Mouse (Mus musculus) MEL (cell line): ENCODE data around the gene Arhgef39. TPM values are rescaled to one million over a fixed set of nuclear protein-coding genes. Genes with fewer than 3 reads are reported as not detected.

Experiments used
- DNase-seq: peaks from one replicate; pipeline ENCODE4 v3.0.0; 2011; ENCODE audit warnings: low read depth, low spot score
- H3K27ac ChIP-seq: 2 replicates; pipeline ENCODE4 v1.5.1; 2012; ENCODE audit warnings: low read depth, mild to moderate bottlenecking, control low read depth, low read length, moderate library complexity; ENCODE audit not compliant: control insufficient read depth
- H3K27me3 ChIP-seq, 2 experiments: fragments of 150-350 bp in 1 of 2; sonication (generic) in 1 of 2; 2 replicates each; pipeline ENCODE4 v1.6.1; 2012; ENCODE audit warnings: low read length in 2 of 2, mild to moderate bottlenecking in 2 of 2, improper control_type of control experiment in 1 of 2, moderate library complexity in 1 of 2; ENCODE audit not compliant: insufficient read depth in 2 of 2, control insufficient read depth in 1 of 2
- H3K36me3 ChIP-seq, 2 experiments: 2 replicates each; pipeline ENCODE4 v1.6.1; 2012 to 2014; ENCODE audit warnings: low read length in 2 of 2, improper control_type of control experiment in 1 of 2, inconsistent platforms in 1 of 2, mild to moderate bottlenecking in 1 of 2; ENCODE audit not compliant: insufficient read depth in 2 of 2, control insufficient read depth in 1 of 2
- H3K4me1 ChIP-seq, 2 experiments: fragments of 150-350 bp in 1 of 2; sonication (generic) in 1 of 2; 2 replicates each; pipeline ENCODE4 v1.6.1; 2012; ENCODE audit warnings: low read length in 2 of 2, improper control_type of control experiment in 1 of 2, mild to moderate bottlenecking in 1 of 2; ENCODE audit not compliant: insufficient read depth in 2 of 2, control insufficient read depth in 1 of 2
- H3K4me3 ChIP-seq, 2 experiments: fragments of 150-350 bp in 1 of 2; sonication (generic) in 1 of 2; 2 replicates each; pipeline ENCODE4 v1.5.1; 2012; ENCODE audit warnings: low read depth in 2 of 2, low read length in 2 of 2, mild to moderate bottlenecking in 2 of 2, moderate library complexity in 2 of 2, control low read depth in 1 of 2, improper control_type of control experiment in 1 of 2; ENCODE audit not compliant: control insufficient read depth in 1 of 2, insufficient read depth in 1 of 2
- H3K79me2 ChIP-seq: 2 replicates; pipeline ENCODE4 v1.6.1; 2012; ENCODE audit warnings: mild to moderate bottlenecking, low read length, moderate library complexity; ENCODE audit not compliant: control insufficient read depth, poor library complexity, insufficient read depth
- H3K9ac ChIP-seq: 2 replicates; pipeline ENCODE4 v1.6.1; 2012; ENCODE audit warnings: low read depth, mild to moderate bottlenecking, control low read depth, low read length, moderate library complexity; ENCODE audit not compliant: control insufficient read depth, poor library complexity, severe bottlenecking
- H3K9me3 ChIP-seq: fragments of 150-350 bp; sonication (generic); replicated peaks from 2 replicates; pipeline ENCODE4 v1.6.1; 2012; ENCODE audit warnings: mild to moderate bottlenecking, low read length, improper control_type of control experiment, moderate library complexity; ENCODE audit not compliant: insufficient read depth
- BHLHE40 ChIP-seq: IDR thresholded peaks from 2 replicates; pipeline ENCODE4 v1.6.1; 2012; ENCODE audit warnings: low read depth, mild to moderate bottlenecking, inconsistent platforms, low read length, improper control_type of control experiment, borderline replicate concordance
- CHD1 ChIP-seq: IDR thresholded peaks from 2 replicates; pipeline ENCODE4 v1.6.1; 2012; ENCODE audit warnings: low read depth, mild to moderate bottlenecking, inconsistent platforms, low read length, improper control_type of control experiment
- CHD2 ChIP-seq: IDR thresholded peaks from 2 replicates; pipeline ENCODE4 v1.6.1; 2011; ENCODE audit warnings: low read length, improper control_type of control experiment
- CTCF ChIP-seq, 3 experiments: IDR thresholded peaks in 2 of 3; conservative IDR thresholded peaks in 1 of 3; 2 replicates each; pipeline ENCODE4 v1.5.1; 2011 to 2012; ENCODE audit warnings: low read length in 3 of 3, low read depth in 2 of 3, mild to moderate bottlenecking in 2 of 3, improper control_type of control experiment in 1 of 3, inconsistent platforms in 1 of 3, mixed read lengths in 1 of 3, moderate library complexity in 1 of 3; ENCODE audit not compliant: control insufficient read depth in 1 of 3, insufficient read depth in 1 of 3, poor library complexity in 1 of 3, severe bottlenecking in 1 of 3
- ELF1 ChIP-seq: IDR thresholded peaks from 2 replicates; pipeline ENCODE4 v1.6.1; 2014; ENCODE audit warnings: low read depth, mild to moderate bottlenecking, inconsistent platforms, low read length, improper control_type of control experiment, moderate library complexity
- EP300 ChIP-seq, 2 experiments: IDR thresholded peaks; 2 replicates each; pipeline ENCODE4 v1.6.1; 2011; ENCODE audit warnings: improper control_type of control experiment in 2 of 2, low read length in 2 of 2, low read depth in 1 of 2, mild to moderate bottlenecking in 1 of 2
- ETS1 ChIP-seq: IDR thresholded peaks from 2 replicates; pipeline ENCODE4 v1.6.1; 2012; ENCODE audit warnings: low read depth, mild to moderate bottlenecking, inconsistent platforms, low read length, improper control_type of control experiment, moderate library complexity
- GABPA ChIP-seq: IDR thresholded peaks from 2 replicates; pipeline ENCODE4 v1.6.1; 2012; ENCODE audit warnings: low read depth, mild to moderate bottlenecking, inconsistent platforms, low read length, improper control_type of control experiment, moderate library complexity
- GATA1 ChIP-seq: IDR thresholded peaks from 2 replicates; pipeline ENCODE4 v1.6.1; 2011; ENCODE audit warnings: low read depth, low read length, improper control_type of control experiment
- HCFC1 ChIP-seq: IDR thresholded peaks from 2 replicates; pipeline ENCODE4 v1.6.1; 2012; ENCODE audit warnings: low read depth, mild to moderate bottlenecking, inconsistent platforms, low read length, improper control_type of control experiment, moderate library complexity
- KAT2A ChIP-seq: conservative IDR thresholded peaks from 2 replicates; pipeline ENCODE4 v1.6.1; 2012; ENCODE audit warnings: low read depth, low read length, improper control_type of control experiment, inconsistent platforms
- MAFK ChIP-seq: IDR thresholded peaks from 2 replicates; pipeline ENCODE4 v1.6.1; 2011; ENCODE audit warnings: low read depth, mild to moderate bottlenecking, low read length, improper control_type of control experiment, borderline replicate concordance
- MAX ChIP-seq: IDR thresholded peaks from 2 replicates; pipeline ENCODE4 v1.6.1; 2011; ENCODE audit warnings: low read length, improper control_type of control experiment
- MAZ ChIP-seq: IDR thresholded peaks from 2 replicates; pipeline ENCODE4 v1.6.1; 2012; ENCODE audit warnings: low read depth, mild to moderate bottlenecking, inconsistent platforms, low read length, improper control_type of control experiment
- MXI1 ChIP-seq: IDR thresholded peaks from 2 replicates; pipeline ENCODE4 v1.6.1; 2011; ENCODE audit warnings: mild to moderate bottlenecking, low read depth, low read length, improper control_type of control experiment
- MYC ChIP-seq: IDR thresholded peaks from 2 replicates; pipeline ENCODE4 v1.6.1; 2011; ENCODE audit warnings: low read depth, mild to moderate bottlenecking, low read length, improper control_type of control experiment, moderate library complexity
- NRF1 ChIP-seq: IDR thresholded peaks from 2 replicates; pipeline ENCODE4 v1.6.1; 2014; ENCODE audit warnings: low read depth, mild to moderate bottlenecking, inconsistent platforms, low read length, improper control_type of control experiment, moderate library complexity; ENCODE audit not compliant: poor library complexity, insufficient read depth, severe bottlenecking
- POLR2A ChIP-seq, 2 experiments: IDR thresholded peaks; 2 replicates each; pipeline ENCODE4 v1.6.1; 2011 to 2012; ENCODE audit warnings: low read length in 2 of 2, mild to moderate bottlenecking in 2 of 2, control low read depth in 1 of 2, improper control_type of control experiment in 1 of 2, low read depth in 1 of 2, moderate library complexity in 1 of 2; ENCODE audit not compliant: control insufficient read depth in 1 of 2, insufficient read depth in 1 of 2, poor library complexity in 1 of 2
- POLR2AphosphoS2 ChIP-seq: IDR thresholded peaks from 2 replicates; pipeline ENCODE4 v1.6.1; 2011; ENCODE audit warnings: low read length, improper control_type of control experiment
- RAD21 ChIP-seq: IDR thresholded peaks from 2 replicates; pipeline ENCODE4 v1.6.1; 2011; ENCODE audit warnings: mild to moderate bottlenecking, low read depth, low read length, improper control_type of control experiment
- RCOR1 ChIP-seq: IDR thresholded peaks from 2 replicates; pipeline ENCODE4 v1.6.1; 2012; ENCODE audit warnings: low read depth, mild to moderate bottlenecking, inconsistent platforms, low read length, improper control_type of control experiment
- TBP ChIP-seq: IDR thresholded peaks from 2 replicates; pipeline ENCODE4 v1.8.0; 2011; ENCODE audit warnings: low read depth, low read length, improper control_type of control experiment
- TCF12 ChIP-seq: IDR thresholded peaks from 2 replicates; pipeline ENCODE4 v1.6.1; 2014; ENCODE audit warnings: low read depth, mild to moderate bottlenecking, inconsistent platforms, low read length, improper control_type of control experiment, moderate library complexity
- ZC3H11A ChIP-seq: IDR thresholded peaks from 2 replicates; pipeline ENCODE4 v1.6.1; 2012; ENCODE audit warnings: low read depth, mild to moderate bottlenecking, inconsistent platforms, low read length, improper control_type of control experiment
- ZKSCAN1 ChIP-seq: IDR thresholded peaks from 2 replicates; pipeline ENCODE4 v1.6.1; 2012; ENCODE audit warnings: low read depth, mild to moderate bottlenecking, inconsistent platforms, low read length, improper control_type of control experiment, moderate library complexity
- ZMIZ1 ChIP-seq: IDR thresholded peaks from 2 replicates; pipeline ENCODE4 v1.6.1; 2012; ENCODE audit warnings: low read depth, mild to moderate bottlenecking, inconsistent platforms, low read length, improper control_type of control experiment, moderate library complexity
- ZNF384 ChIP-seq: IDR thresholded peaks from 2 replicates; pipeline ENCODE4 v1.6.1; 2012; ENCODE audit warnings: low read depth, mild to moderate bottlenecking, inconsistent platforms, low read length, improper control_type of control experiment
- polyA plus RNA-seq, 2 experiments: library from polyadenylated mRNA; stranded (reverse) in 1 of 2; unstranded in 1 of 2; fragments of >175 nt in 1 of 2; fragments of >200 nt in 1 of 2; gene quantifications; 2 replicates each; pipeline versions ENCODE4 v1.2.1 to v1.2.4; 2012; ENCODE audit warnings: low replicate concordance in 2 of 2, low read depth in 1 of 2; ENCODE audit not compliant: insufficient read length in 2 of 2, insufficient read depth in 1 of 2, missing spikeins in 1 of 2
- total RNA-seq: library from RNA; depleted of rRNA; stranded (reverse); fragments of 300-350 nt; gene quantifications from 2 replicates; pipeline ENCODE4 v1.2.3, GENCODE M21; 2012

Gene Arhgef39
- total and polyA plus RNA-seq, 3 experiments = 26.3 to 56.7 TPM; not detected in 1

DNA sequence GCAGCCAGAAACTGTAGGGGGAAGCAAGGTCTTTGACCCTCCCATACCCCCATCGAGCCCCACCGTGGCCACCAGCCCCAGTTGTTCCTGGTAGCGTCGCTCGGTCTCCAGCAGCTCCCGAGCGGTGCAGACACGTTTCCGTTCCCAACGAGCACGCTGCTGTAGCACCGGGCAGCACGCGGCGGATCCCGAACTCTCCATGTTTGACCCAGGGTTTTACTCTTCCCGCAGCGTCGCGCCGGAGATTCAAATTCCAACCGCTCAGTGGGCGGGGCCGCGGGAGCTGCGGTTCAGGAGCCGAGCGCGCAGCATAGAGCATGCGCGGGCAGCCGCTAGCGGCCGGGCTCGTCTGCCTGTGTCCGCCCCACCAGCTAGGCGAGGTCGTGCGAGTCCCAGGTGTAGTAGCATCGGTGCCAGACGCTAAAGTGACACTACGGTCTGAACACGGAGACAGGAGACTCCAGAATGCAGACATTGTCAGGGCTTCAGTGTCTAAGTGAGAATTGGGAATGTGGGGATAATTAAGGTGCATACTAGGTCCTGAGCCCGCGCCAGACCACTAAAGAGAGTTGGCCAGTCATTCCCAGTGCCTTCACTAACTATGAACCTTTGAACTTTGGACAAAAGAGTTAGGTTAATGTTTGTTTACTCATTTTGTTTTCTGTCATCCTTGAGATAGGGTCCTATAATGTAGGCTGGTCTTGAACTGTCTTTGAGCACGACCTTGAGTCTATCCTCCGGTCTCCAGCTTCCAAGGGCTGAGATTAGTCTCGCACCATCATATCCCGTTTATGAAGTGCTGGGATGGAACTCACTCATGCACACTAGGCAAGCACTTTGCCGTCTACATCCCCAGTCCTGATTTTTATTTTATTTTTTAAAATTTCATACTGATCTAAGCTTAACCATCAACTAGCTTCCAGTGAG lies at the start of gene Arhgef39 (continued):
- TF ChIP-seq EP300 (IDR thresholded peaks at IDR 0.05; ENCODE audit: low read depth in 1 of 2, low read length in 2 of 2) (no peak), CHD1 (no peak), MYC (peak; percentile 69; the same call in 1 of the 2 replicates), KAT2A (no peak), BHLHE40 (no peak)

DNA sequence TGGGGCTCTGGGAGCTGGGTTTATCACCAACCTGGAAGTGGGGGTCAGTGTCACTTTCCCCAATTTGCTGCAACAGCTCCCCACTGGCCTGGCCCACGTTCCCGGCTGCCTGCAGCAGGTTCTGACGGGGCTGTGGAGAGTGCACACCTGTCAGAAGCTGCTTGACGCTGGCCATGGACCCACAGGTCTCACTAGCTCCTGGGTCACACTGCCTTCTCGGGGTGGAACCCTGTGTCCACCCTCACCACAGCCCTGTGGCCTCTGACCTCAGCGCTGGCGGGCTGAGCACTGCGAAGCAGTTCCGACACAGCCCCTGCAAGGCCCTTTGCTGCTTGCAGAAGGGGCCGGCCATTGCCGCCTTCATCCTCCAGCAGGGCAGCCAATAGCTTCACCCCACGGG lies 49.6 kb upstream of the Arhgef39 start:
- Histone ChIP-seq H3K4me3 (no peak overlapping the region), H3K4me1 (no peaks in the 10 kb centered on the region)
- TF ChIP-seq ETS1 = no peak
- TF ChIP-seq HCFC1 = no peak
- TF ChIP-seq RCOR1 = no peak
- TF ChIP-seq NRF1 = no peak
- no peak for TF ChIP-seq BHLHE40
- TF ChIP-seq MAZ = no peak
- TF ChIP-seq EP300 (IDR thresholded peaks at IDR 0.05; ENCODE audit: low read depth in 1 of 2, low read length in 2 of 2) = no peak
- no peak for TF ChIP-seq ZKSCAN1
- TF ChIP-seq POLR2AphosphoS2 = no peak
- no peak for TF ChIP-seq MAFK
- TF ChIP-seq ELF1 = no peak
- TF ChIP-seq TBP = no peak
- no peak for TF ChIP-seq POLR2A (IDR thresholded peaks at IDR 0.05; ENCODE audit: control insufficient read depth in 1 of 2, insufficient read depth in 1 of 2, low read depth in 1 of 2, low read length in 2 of 2, poor library complexity in 1 of 2)
- TF ChIP-seq ZC3H11A = no peak

DNA sequence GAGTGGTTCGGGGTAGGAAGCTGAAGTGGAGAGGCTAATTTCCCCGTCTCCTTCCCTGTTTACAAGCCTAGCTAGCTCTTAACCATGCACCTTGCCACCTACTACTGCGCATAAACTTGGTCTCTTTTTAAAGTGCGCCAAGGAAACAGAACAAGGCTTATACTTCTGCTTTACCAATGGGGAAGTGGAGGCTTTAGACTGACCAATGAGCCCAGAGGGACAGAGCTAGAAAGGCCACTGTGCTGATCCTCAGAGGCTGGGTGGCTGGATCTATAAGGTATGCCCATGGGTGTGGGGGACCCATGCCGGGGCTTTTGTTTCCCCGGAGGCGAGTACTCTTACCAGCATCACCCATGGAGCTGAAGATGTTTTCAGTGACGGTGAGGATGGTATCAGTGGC lies 47.7 kb upstream of the Arhgef39 start:
- Histone ChIP-seq H3K4me1 (no peaks in the 10 kb centered on the region), H3K9me3 (no peaks in the 10 kb centered on the region), H3K36me3 (peaks cover 0 to 17% of the 10 kb centered on the region in 2 experiments; a peak in 2 of 4 replicates), H3K79me2 (no peaks in the 10 kb centered on the region), H3K27ac (no peak overlapping the region), H3K9ac (no peak overlapping the region), H3K27me3 (no peaks in the 10 kb centered on the region), H3K4me3 (no peak overlapping the region)
- DNase-seq = no peak
- no peak for TF ChIP-seq TCF12
- TF ChIP-seq GABPA = no peak
- no peak for TF ChIP-seq POLR2AphosphoS2
- no peak for TF ChIP-seq MAX
- no peak for TF ChIP-seq CTCF (IDR thresholded peaks at IDR 0.05 in 2 of 3, conservative IDR thresholded peaks at IDR 0.05 in 1 of 3; ENCODE audit: control insufficient read depth in 1 of 3, insufficient read depth in 1 of 3, low read depth in 2 of 3, low read length in 3 of 3, poor library complexity in 1 of 3, severe bottlenecking in 1 of 3)
- no peak for TF ChIP-seq ELF1
- TF ChIP-seq RAD21 = no peak
- no peak for TF ChIP-seq NRF1
- no peak for TF ChIP-seq CHD1
- TF ChIP-seq ZC3H11A = no peak
- TF ChIP-seq CHD2 = no peak
- TF ChIP-seq RCOR1 = no peak
- no peak for TF ChIP-seq MAFK
- TF ChIP-seq ETS1 = no peak
- TF ChIP-seq MXI1 = no peak
- TF ChIP-seq GATA1 = no peak
- TF ChIP-seq ZMIZ1 = no peak
- TF ChIP-seq ZNF384 = no peak

More for the DNA sequence above, 49.6 kb upstream of the Arhgef39 start:
- peaks cover 0 to 31% of the 10 kb centered on the region in 2 experiments; a peak in 2 of 4 replicates for H3K36me3 ChIP-seq
- H3K9me3 ChIP-seq = no peaks in the 10 kb centered on the region
- H3K9ac ChIP-seq = no peak overlapping the region
- DNase-seq = no peak
- no peak overlapping the region for H3K27ac ChIP-seq
- H3K27me3 ChIP-seq = no peaks in the 10 kb centered on the region
- no peaks in the 10 kb centered on the region for H3K79me2 ChIP-seq
